Mouse (Mus musculus) hindbrain, postnatal 0 days (tissue): ENCODE measurements at regions not wholly inside any gene's neighbourhood (a gene's known extent, or its start where the extent isn't known, plus 50 kb on each side); places are given as distances from the start of the nearest gene placed in this dataset.

ENCODE experiments used
- ATAC-seq: fragments of 200-750 bp; cut with Nextera tagmentation; 2 replicates; pipeline ENCODE4 v1.8.0; 2017; ENCODE audit warnings: mild to moderate bottlenecking, moderate TSS enrichment, moderate library complexity
- DNase-seq: peaks from one replicate; pipeline ENCODE4 v3.0.0-alpha.2; 2015; ENCODE audit warnings: low spot score
- H3K27ac ChIP-seq: fragments of 300-500 bp; sonication (generic); 2 replicates; pipeline ENCODE4 v1.5.1; 2014; ENCODE audit warnings: mild to moderate bottlenecking
- H3K27me3 ChIP-seq: fragments of 300-500 bp; sonication (generic); 2 replicates; pipeline ENCODE4 v1.6.1; 2014; ENCODE audit warnings: low read length, mixed read lengths; ENCODE audit not compliant: insufficient read depth
- H3K36me3 ChIP-seq: fragments of 300-500 bp; sonication (generic); 2 replicates; pipeline ENCODE4 v1.6.1; 2014; ENCODE audit warnings: low read length, mixed read lengths; ENCODE audit not compliant: insufficient read depth
- H3K4me1 ChIP-seq: fragments of 300-500 bp; sonication (generic); 2 replicates; pipeline ENCODE4 v1.6.1; 2014; ENCODE audit warnings: antibody characterized with exemption, low read length, mixed read lengths; ENCODE audit not compliant: insufficient read depth
- H3K4me2 ChIP-seq: fragments of 300-500 bp; sonication (generic); 2 replicates; pipeline ENCODE4 v1.6.1; 2014; ENCODE audit warnings: low read depth, mild to moderate bottlenecking, low read length, moderate library complexity, mixed read lengths
- H3K4me3 ChIP-seq: fragments of 300-500 bp; sonication (generic); 2 replicates; pipeline ENCODE4 v1.5.1; 2014; ENCODE audit warnings: low read length
- H3K9ac ChIP-seq: fragments of 300-500 bp; sonication (generic); replicated peaks from 2 replicates; pipeline ENCODE4 v1.6.1; 2014; ENCODE audit warnings: mild to moderate bottlenecking, low read length, moderate library complexity, mixed read lengths
- H3K9me3 ChIP-seq: fragments of 300-500 bp; sonication (generic); 2 replicates; pipeline ENCODE4 v1.6.1; 2016; ENCODE audit warnings: low read length, mixed read lengths
- CTCF ChIP-seq: IDR thresholded peaks from 2 replicates; pipeline ENCODE4 v1.5.1; 2016; ENCODE audit warnings: antibody characterized with exemption, control low read depth, low read depth
- WGBS: fragments of 180-500 bp; shearing (Covaris S2); extraction: QIAGEN DNeasy Blood & Tissue Kit; methylation state at CpG from one replicate; pipeline ENCODE4 v1.1.7; 2014; 5-methylcytosine and 5-hydroxymethylcytosine counted together

- H3K9me3 ChIP-seq, result no peaks in the 10 kb centered on the region
- no peak overlapping the region for H3K4me2 ChIP-seq
- ATAC-seq (no peak), DNase-seq (no peak)
- no peaks in the 10 kb centered on the region for H3K27me3 ChIP-seq
- TF ChIP-seq CTCF, result no peak
- H3K36me3 ChIP-seq, result no peaks in the 10 kb centered on the region
- no peak overlapping the region for H3K9ac ChIP-seq
- H3K4me3 ChIP-seq, result no peak overlapping the region
- H3K4me1 ChIP-seq, result no peaks in the 10 kb centered on the region
- no peak overlapping the region for H3K27ac ChIP-seq
- WGBS, result 95% methylated on average over 1 of the region's 1 CpGs
Observed at GRCm38 (mm10) chr3:21744107-21744506, 332.3 kb upstream of the Tbl1xr1 start.

GRCm38 (mm10) chr3:21760516-21761218, 315.8 kb upstream of the Tbl1xr1 start:
- no peaks in the 10 kb centered on the region for H3K4me1 ChIP-seq
- ATAC-seq (no peak), DNase-seq (no peak)
- H3K27me3 ChIP-seq, result no peaks in the 10 kb centered on the region
- H3K36me3 ChIP-seq, result no peaks in the 10 kb centered on the region
- no peak overlapping the region for H3K4me3 ChIP-seq
- no peak overlapping the region for H3K9ac ChIP-seq
- H3K27ac ChIP-seq, result no peak overlapping the region
- no peak overlapping the region for H3K4me2 ChIP-seq
- no peaks in the 10 kb centered on the region for H3K9me3 ChIP-seq
- TF ChIP-seq CTCF, result no peak
- 81% methylated on average over 2 of the region's 2 CpGs for WGBS

GRCm38 (mm10) chr3:21761219-21761600, 315.2 kb upstream of the Tbl1xr1 start:
- no peak for DNase-seq
- Histone ChIP-seq H3K27ac (no peak overlapping the region), H3K9ac (no peak overlapping the region), H3K4me1 (no peaks in the 10 kb centered on the region), H3K4me2 (no peak overlapping the region), H3K9me3 (no peaks in the 10 kb centered on the region), H3K4me3 (no peak overlapping the region), H3K36me3 (no peaks in the 10 kb centered on the region), H3K27me3 (no peaks in the 10 kb centered on the region)
- no peak for TF ChIP-seq CTCF
- ATAC-seq, result no peak

GRCm38 (mm10) chr3:21761909-21762308, 314.5 kb upstream of the Tbl1xr1 start:
- DNase-seq, result no peak
- H3K9me3 ChIP-seq, result no peaks in the 10 kb centered on the region
- H3K9ac ChIP-seq, result no peak overlapping the region
- H3K27me3 ChIP-seq, result no peaks in the 10 kb centered on the region
- no peaks in the 10 kb centered on the region for H3K36me3 ChIP-seq
- TF ChIP-seq CTCF, result no peak
- H3K27ac ChIP-seq, result no peak overlapping the region
- H3K4me2 ChIP-seq, result no peak overlapping the region
- H3K4me1 ChIP-seq, result no peaks in the 10 kb centered on the region
- WGBS, result 58% methylated on average over 3 of the region's 3 CpGs
- ATAC-seq, result no peak
- no peak overlapping the region for H3K4me3 ChIP-seq

- no peak for ATAC-seq
- H3K27me3 ChIP-seq, result no peaks in the 10 kb centered on the region
Observed at GRCm38 (mm10) chr3:21768081-21768480, 308.4 kb upstream of the Tbl1xr1 start.

GRCm38 (mm10) chr3:21769920-21770547, 306.4 kb upstream of the Tbl1xr1 start:
- H3K4me2 ChIP-seq, result no peak overlapping the region
- H3K36me3 ChIP-seq, result no peaks in the 10 kb centered on the region
- ATAC-seq (peak; percentile 67; the same call in 1 of the 2 replicates), DNase-seq (peak; percentile 47)
- no peak overlapping the region for H3K9ac ChIP-seq
- TF ChIP-seq CTCF, result no peak
- H3K27me3 ChIP-seq, result no peaks in the 10 kb centered on the region
- H3K4me1 ChIP-seq, result 0 out of 2 replicates have a peak, but pooled peaks cover 4% of the 10 kb centered on the region
- no peaks in the 10 kb centered on the region for H3K9me3 ChIP-seq
- H3K4me3 ChIP-seq, result no peak overlapping the region
- 46% methylated on average over 9 of the region's 9 CpGs for WGBS
- no peak overlapping the region for H3K27ac ChIP-seq

More at GRCm38 (mm10) chr3:21768081-21768480, 308.4 kb upstream of the Tbl1xr1 start:
- Histone ChIP-seq H3K4me2 (no peak overlapping the region), H3K27ac (no peak overlapping the region), H3K9ac (no peak overlapping the region), H3K4me3 (no peak overlapping the region), H3K9me3 (no peaks in the 10 kb centered on the region), H3K36me3 (no peaks in the 10 kb centered on the region), H3K4me1 (0 out of 2 replicates have a peak, but pooled peaks cover 4% of the 10 kb centered on the region)
- DNase-seq, result no peak
- WGBS, result 100% methylated on average over 1 of the region's 1 CpGs
- TF ChIP-seq CTCF, result no peak

GRCm38 (mm10) chr3:21771752-21772298, 304.6 kb upstream of the Tbl1xr1 start:
- no peak overlapping the region for H3K4me3 ChIP-seq
- no peak overlapping the region for H3K4me2 ChIP-seq
- ATAC-seq (no peak), DNase-seq (no peak)
- TF ChIP-seq CTCF, result no peak
- H3K27me3 ChIP-seq, result no peaks in the 10 kb centered on the region
- WGBS, result 48% methylated on average over 4 of the region's 4 CpGs
- H3K4me1 ChIP-seq, result 0 out of 2 replicates have a peak, but pooled peaks cover 4% of the 10 kb centered on the region
- no peak overlapping the region for H3K9ac ChIP-seq
- H3K36me3 ChIP-seq, result no peaks in the 10 kb centered on the region
- H3K9me3 ChIP-seq, result no peaks in the 10 kb centered on the region
- no peak overlapping the region for H3K27ac ChIP-seq
